18 mouse cellular contexts compared by ENCODE assay signal in the genomic region with DNA sequence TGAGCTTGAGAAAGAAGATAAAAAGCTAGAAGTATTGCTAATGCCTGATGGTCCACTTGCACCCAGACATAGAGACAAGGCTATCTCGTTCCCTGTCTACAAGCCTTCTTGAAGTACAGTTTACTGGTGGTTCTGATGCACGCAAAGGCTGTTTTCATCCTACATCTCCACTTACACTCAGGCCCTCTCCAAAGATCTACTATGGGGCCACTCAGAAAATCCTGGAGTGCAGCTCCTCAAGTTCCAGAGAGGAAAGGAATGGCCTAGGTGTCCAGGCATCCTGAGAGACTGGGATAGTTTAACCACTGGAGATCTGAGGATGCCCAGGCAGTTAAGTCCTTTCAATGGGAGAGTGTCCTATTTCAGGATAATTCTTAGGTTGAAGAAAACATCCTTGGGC.
"Had no signal": no experiment of that assay in that cellular context is flagged by ENCODE, and none has a peak within 500 bp of the region (broad histone marks: within the 10 kb centered on the region; RNA-seq: fewer than 3 reads in every experiment).

No protein-coding gene starts in this region.

- H3K27ac ChIP-seq: kidney, embryonic 15.5 days; left cerebral cortex, adult 2 months; liver, embryonic 14.5 days; midbrain, embryonic 10.5 days had no signal

- H3K9me3 ChIP-seq: kidney, embryonic 15.5 days; lung, embryonic 15.5 days; megakaryocyte, embryonic 14.5 days; midbrain, embryonic 10.5 days had no signal

- ATAC-seq: liver, postnatal 0 days had no signal

- DNase-seq: kidney, adult 11 months; kidney, adult 8-10 months; kidney, postnatal 10 days; kidney, postnatal 36 days; layer of hippocampus, postnatal 36 days; left cerebral cortex, postnatal 4 days; liver, postnatal 0 days; lung, postnatal 10 days; lung, postnatal 36 days; midbrain, embryonic 14.5 days; thymus, adult 18-20 months; thymus, postnatal 36 days had no signal

- H3K9ac ChIP-seq: kidney, embryonic 15.5 days; liver, embryonic 14.5 days; liver, postnatal 0 days; lung, embryonic 15.5 days had no signal

- H3K4me3 ChIP-seq: left cerebral cortex, adult 2 months; megakaryocyte, embryonic 14.5 days had no signal

- H3K36me3 ChIP-seq: kidney, embryonic 15.5 days; lung, embryonic 15.5 days; midbrain, embryonic 10.5 days had no signal

- H3K27me3 ChIP-seq: kidney, embryonic 15.5 days; lung, embryonic 15.5 days had no signal
